Mouse (Mus musculus): ENCODE results near the gene Mpc1. TPM values are rescaled to one million over a fixed set of nuclear protein-coding genes. Genes with fewer than 3 reads are reported as not detected.
"Not testable (repeated sequence)": the region's sequence is repeated elsewhere in the genome, so short reads cannot be mapped to it uniquely, and the experiment has no call there.

Mpc1 gene
- polyA plus RNA-seq, 1 experiment from 2014 or later: 284 TPM

DNA sequence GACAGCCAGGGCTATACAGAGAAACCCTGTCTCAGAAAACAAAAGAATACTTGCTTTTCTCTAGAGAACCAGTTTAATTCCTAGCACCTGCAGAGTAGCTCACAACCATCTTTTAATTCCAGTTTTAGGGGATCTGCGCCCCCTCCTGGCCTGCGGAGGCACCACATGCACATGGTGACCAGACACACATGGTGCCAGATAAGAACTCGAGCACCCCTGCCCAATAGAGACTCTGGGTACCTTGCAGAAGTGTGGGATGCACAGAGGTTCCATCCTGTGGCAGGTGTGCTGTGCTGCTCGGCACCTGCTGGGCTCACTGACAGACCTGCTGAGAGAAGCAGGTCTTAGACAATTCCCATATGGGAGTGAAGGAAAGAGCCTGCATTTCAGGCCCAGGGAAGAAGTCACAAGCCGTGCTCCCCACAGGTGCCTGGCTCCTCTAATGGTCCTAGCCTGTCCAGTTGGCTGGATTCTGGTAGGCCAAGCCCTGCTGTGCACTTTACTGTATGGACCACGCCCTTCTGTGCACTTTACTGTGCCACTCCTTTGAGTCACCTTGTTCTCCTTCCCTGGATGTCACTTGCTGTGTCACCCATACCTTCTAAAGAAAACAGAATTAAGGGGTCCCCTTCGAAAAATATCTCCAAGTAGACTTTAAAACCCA lies 45.9 kb downstream of the Mpc1 start:
- DNase-seq (ENCODE audit: low spot score): peak; percentile 18

DNA sequence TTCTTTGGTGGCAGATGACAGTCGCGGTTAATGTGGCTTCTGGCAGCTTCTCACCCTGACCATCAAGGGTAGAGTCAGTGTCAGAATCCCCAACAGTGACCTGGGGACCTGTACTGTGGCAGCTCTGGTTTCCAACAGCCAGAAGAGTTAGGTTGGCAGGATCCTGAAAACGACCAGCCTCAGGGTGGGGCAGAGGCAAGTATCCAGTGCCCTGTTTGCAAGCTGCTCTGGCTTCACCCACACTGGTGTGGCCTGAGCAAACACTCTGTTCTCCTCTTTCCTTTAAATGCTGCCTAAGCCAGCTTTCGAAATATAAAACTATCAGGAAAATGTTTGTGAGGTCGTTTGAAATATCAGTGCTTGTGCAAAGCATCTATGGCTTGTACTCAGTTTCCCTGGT lies 47.9 kb downstream of the Mpc1 start:
- no peak for DNase-seq (ENCODE audit: low spot score)

DNA sequence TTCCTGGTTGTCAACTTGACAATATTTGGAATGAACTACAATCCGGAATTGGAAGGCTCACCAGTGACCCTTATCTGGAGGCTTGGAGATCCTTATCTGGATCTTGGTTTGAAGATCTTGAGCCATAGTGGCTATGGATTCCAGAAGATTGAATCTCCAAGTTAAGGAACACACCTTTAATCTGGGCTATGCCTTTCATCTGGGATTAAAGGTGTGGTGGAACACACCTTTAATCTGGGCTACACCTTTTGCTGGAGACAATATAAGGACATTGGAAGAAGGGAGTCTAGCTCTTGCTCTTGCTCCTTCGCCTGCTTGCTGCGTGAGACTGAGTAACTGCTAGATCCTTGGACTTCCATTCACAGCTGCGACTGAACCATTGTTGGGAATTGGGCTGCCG lies 54.5 kb downstream of the Mpc1 start, which contains the start of gene Prr18:
Gene Prr18, plus strand, starts transcription at position 301 of the 400 bp plus-strand sequence.
- DNase-seq (ENCODE audit: low spot score): not testable (repeated sequence)

DNA sequence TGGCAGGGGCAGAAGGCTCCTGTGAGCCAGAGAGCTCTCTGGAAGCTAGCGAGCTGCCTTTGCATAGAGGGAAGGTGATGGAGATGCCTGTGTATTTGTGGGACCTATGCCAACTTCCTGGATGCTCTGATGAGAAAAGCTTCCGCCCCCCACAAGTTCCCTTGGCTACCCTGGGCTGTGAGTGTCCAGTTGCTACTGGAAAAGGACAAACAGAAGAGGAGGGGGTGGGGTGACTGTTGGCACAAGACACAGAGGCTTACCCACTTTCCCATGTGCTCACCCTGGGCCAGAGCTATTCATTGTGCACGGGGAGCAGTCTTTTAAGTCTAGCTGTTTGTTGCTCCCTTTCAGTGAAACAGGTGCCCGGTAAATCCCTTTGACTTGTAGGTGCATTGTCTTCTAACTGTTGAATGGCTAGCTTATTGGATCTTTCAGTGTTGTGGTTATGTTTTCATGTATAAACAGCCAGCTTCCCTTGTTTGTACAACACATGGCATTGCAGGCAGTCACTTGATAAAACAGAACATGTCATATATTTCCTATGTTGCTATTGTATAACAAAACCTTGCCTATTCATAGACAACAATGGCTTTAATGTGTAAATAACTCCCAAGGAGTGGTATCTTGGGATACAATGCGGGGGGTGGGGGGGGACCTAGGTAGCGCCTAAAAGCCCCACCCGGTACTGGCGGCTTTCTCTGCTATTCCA lies 57.1 kb downstream of the Mpc1 start:
- no peak for DNase-seq (ENCODE audit: low spot score)

DNA sequence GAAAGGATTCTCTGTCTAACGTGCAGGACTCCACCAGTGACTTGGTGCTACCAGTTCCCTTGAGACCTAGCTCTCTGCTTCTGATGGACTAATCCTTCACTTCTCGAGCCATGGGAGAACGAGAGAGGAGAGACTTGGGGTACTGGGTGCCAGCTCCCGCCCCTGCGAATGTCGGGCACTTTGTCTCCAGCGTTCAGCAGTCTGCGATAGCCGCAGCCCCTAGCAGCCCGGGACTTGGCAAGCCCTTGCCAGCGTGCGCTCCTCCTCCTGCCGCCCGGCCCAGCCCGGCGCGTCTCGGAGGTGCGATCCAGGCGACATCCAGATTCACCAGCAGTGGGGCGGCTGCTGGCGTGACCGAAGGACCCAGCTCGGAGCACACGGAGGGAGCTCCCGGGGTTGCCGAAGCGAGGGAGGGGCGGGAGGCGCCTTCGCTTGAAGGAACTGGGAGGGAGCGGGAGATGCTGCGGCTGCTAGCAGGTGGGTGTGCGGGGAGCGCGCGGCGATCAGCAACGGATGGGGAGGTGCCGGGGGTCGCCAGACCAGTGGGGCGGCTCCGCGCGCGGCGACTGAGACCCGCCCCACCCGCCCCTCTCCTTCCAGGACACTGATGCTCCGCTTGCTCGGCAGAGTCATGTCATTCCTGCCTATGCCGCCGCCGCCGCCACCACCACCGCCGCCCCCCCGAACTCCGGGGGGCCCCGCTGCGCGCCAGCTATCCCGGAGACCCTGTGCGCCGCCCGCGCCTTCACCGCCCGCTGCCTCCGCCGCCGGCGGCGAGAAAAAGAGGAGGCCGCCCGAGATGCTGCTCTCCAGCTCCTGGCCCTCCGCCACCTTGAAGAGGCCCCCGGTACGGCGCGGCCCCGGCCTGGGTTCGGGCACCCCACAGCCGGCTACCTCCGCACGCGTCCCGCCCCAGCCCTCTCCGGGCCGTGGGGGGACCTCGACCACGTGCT lies 58.0 kb downstream of the Mpc1 start:
- peak; percentile 5 for DNase-seq (ENCODE audit: low spot score)

DNA sequence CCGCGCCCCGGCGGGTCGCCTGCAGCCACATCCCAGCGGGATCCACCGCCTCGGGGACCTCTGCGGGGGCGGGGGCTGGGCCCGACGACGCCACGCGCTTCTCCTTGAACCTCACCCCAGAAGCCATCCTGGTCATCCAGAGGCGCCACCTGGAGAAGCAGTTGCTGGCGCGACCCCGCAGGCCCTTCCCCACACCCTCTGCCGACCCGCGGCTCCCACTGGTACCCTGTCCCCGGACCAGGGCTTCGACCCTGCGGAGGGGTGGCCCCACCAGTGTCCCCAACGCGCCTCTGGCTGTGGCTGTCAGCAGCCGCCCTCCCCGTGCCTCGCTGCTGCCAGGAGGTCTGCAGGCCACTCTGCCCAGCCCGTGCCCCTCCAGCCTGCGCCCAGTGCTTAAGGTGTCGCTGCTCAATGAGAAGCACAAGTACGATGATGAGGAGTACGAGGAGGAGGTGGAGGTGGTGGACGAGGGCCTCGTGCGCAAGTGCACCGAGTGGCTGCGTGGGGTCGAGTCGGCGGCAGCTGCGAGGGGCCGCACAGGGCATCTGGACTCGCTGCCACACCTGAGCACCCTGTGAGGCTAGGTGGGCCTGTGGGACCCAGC lies 58.8 kb downstream of the Mpc1 start:
- no peak for DNase-seq (ENCODE audit: low spot score)

DNA sequence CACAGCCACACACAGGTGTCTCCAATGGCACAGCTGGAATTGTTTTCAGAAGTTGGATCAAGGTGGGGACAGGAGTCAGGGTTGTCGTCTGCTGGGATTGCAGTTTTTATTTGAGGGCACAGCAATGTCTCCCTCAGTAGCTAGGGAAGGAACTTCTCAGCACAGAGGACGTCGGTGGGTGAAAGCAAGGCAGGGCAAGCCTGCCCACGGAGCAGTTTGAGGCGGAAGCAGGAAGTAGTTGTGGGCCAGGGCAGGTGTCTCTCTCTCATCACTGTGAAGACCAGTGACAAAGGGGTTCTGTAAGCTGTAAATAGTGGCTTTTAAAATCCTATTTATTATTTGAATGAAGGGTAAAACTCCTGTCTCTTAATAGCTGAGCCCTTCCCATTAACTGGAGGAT lies 60.0 kb downstream of the Mpc1 start:
- peak; percentile 39 for DNase-seq (ENCODE audit: low spot score)

DNA sequence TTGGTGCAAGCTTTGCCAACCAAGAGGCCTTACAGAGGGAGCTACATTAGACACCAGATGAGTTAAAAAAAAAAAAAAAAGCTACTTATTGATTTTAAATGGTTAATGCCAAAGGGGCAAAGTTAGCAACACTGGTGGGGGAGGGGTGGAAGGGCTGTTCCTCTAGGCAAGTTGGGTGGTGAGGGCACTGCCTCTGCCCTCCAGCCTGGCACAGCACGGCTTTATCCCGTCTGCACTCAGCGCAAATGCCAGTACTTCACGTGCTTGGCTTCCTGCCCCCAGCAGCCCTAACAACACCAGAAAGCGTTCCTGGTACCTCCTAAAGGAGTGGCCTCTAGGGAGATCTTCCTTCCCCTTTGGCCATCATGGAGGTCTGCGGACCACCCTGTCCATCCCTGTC lies 60.7 kb downstream of the Mpc1 start:
- no peak for DNase-seq (ENCODE audit: low spot score)

Other genes starting within 250 kb of the Mpc1 start
- gene Gm49673, start 135.1 kb upstream of the Mpc1 start, polyA plus RNA-seq (2015; fragmentation: Nextera tagmentation; extraction: Ambion mirVana): 0.52 and 1.1 TPM in 2 replicates
- gene Rnaset2a, start 134.8 kb upstream of the Mpc1 start, polyA plus RNA-seq (2015; fragmentation: Nextera tagmentation; extraction: Ambion mirVana): 65.4 and 67.5 TPM in 2 replicates
- 43.1 and 47.5 TPM in 2 replicates for gene Fgfr1op, start 117.4 kb upstream of the Mpc1 start, polyA plus RNA-seq (2015; fragmentation: Nextera tagmentation; extraction: Ambion mirVana)
- 1.7 and 2.0 TPM in 2 replicates for gene Ccr6, start 46.9 kb upstream of the Mpc1 start, polyA plus RNA-seq (2015; fragmentation: Nextera tagmentation; extraction: Ambion mirVana)
- gene Sft2d1, start 28.2 kb downstream of the Mpc1 start, polyA plus RNA-seq (2015; fragmentation: Nextera tagmentation; extraction: Ambion mirVana): 130 and 131 TPM in 2 replicates
- 0.07 and 0.18 TPM in 2 replicates for gene Prr18, start 54.6 kb downstream of the Mpc1 start, polyA plus RNA-seq (2015; fragmentation: Nextera tagmentation; extraction: Ambion mirVana)
- 0.19 and 0.27 TPM in 2 replicates for gene T2, start 73.1 kb downstream of the Mpc1 start, polyA plus RNA-seq (2015; fragmentation: Nextera tagmentation; extraction: Ambion mirVana)
- gene T, start 151.5 kb downstream of the Mpc1 start, polyA plus RNA-seq (2015; fragmentation: Nextera tagmentation; extraction: Ambion mirVana): 0.09 and 0.14 TPM in 2 replicates
- 3.1 and 3.3 TPM in 2 replicates for gene Pde10a, start 242.5 kb downstream of the Mpc1 start, polyA plus RNA-seq (2015; fragmentation: Nextera tagmentation; extraction: Ambion mirVana)

Data from thymus, postnatal 0 days (tissue).